Mouse (Mus musculus) limb, embryonic 14.5 days (tissue): ENCODE data around the gene Pxmp2. TPM values are rescaled to one million over a fixed set of nuclear protein-coding genes. Genes with fewer than 3 reads are reported as not detected.

Source experiments
- ATAC-seq: fragments of 200-750 bp; cut with Nextera tagmentation; 2 replicates; pipeline ENCODE4 v1.8.0; 2017; ENCODE audit warnings: low read depth, moderate number of reproducible peaks, moderate TSS enrichment; ENCODE audit not compliant: low FRiP score
- DNase-seq: peaks from one replicate; pipeline ENCODE4 v3.0.0-alpha.2; 2015; ENCODE audit warnings: low spot score
- H3K27ac ChIP-seq: fragments of 300-500 bp; sonication (generic); replicated peaks from 2 replicates; pipeline ENCODE4 v1.5.1; 2014; ENCODE audit warnings: low read depth, mild to moderate bottlenecking, low read length, moderate library complexity, mixed read lengths
- H3K27me3 ChIP-seq: fragments of 300-500 bp; sonication (generic); 2 replicates; pipeline ENCODE4 v1.6.1; 2014; ENCODE audit warnings: low read length, mixed read lengths; ENCODE audit not compliant: control insufficient read depth, insufficient read depth
- H3K36me3 ChIP-seq: fragments of 300-500 bp; sonication (generic); 2 replicates; pipeline ENCODE4 v1.6.1; 2014; ENCODE audit warnings: mild to moderate bottlenecking, low read length, moderate library complexity, mixed read lengths; ENCODE audit not compliant: control insufficient read depth, insufficient read depth
- H3K4me1 ChIP-seq: fragments of 300-500 bp; sonication (generic); 2 replicates; pipeline ENCODE4 v1.6.1; 2014; ENCODE audit warnings: antibody characterized with exemption, low read length, mixed read lengths; ENCODE audit not compliant: control insufficient read depth, insufficient read depth
- H3K4me2 ChIP-seq: fragments of 300-500 bp; sonication (generic); replicated peaks from 2 replicates; pipeline ENCODE4 v1.6.1; 2014; ENCODE audit warnings: low read depth, mild to moderate bottlenecking, low read length, moderate library complexity; ENCODE audit not compliant: severe bottlenecking
- H3K4me3 ChIP-seq: fragments of 300-500 bp; sonication (generic); replicated peaks from 2 replicates; pipeline ENCODE4 v1.5.1; 2014; ENCODE audit warnings: low read length
- H3K9ac ChIP-seq: fragments of 300-500 bp; sonication (generic); 2 replicates; pipeline ENCODE4 v1.6.1; 2014; ENCODE audit warnings: mild to moderate bottlenecking, low read depth, low read length, moderate library complexity; ENCODE audit not compliant: severe bottlenecking
- H3K9me3 ChIP-seq: fragments of 300-500 bp; sonication (generic); 2 replicates; pipeline ENCODE4 v1.6.1; 2016; ENCODE audit warnings: low read length; ENCODE audit not compliant: control insufficient read depth
- POLR2A ChIP-seq: fragments of 200-500 bp; IDR thresholded peaks from 2 replicates; pipeline ENCODE4 v1.8.0; 2012; ENCODE audit warnings: inconsistent platforms, mild to moderate bottlenecking, moderate library complexity, borderline replicate concordance; ENCODE audit not compliant: insufficient read depth, insufficient read length; ENCODE audit errors: extremely low read depth
- WGBS: fragments of 180-500 bp; shearing (Covaris S2); extraction: QIAGEN DNeasy Blood & Tissue Kit; methylation state at CpG from one replicate; pipeline ENCODE4 v1.1.7; 2014; 5-methylcytosine and 5-hydroxymethylcytosine counted together
- polyA plus RNA-seq, 2 experiments: library from polyadenylated mRNA; depleted of rRNA in 1 of 2; stranded (reverse) in 1 of 2; unstranded in 1 of 2; fragments of >200 nt; fragmentation: Nextera tagmentation in 1 of 2; extraction: Ambion mirVana in 1 of 2; gene quantifications; 2 replicates each; pipeline versions ENCODE4 v1.2.1 to v1.2.3; 2012 to 2014

Pxmp2 gene
- 3.2 and 3.8 TPM in 2 replicates for polyA plus RNA-seq (2012; rRNA removed)
- 4.7 and 6.4 TPM in 2 replicates for polyA plus RNA-seq (2014; fragmentation: Nextera tagmentation; extraction: Ambion mirVana)

- H3K27ac ChIP-seq = no peak within 1 kb of the TSS
- H3K4me1 ChIP-seq = peaks cover 5% of the 10 kb centered on the region; the same call in 1 of the 2 replicates
These were observed at the start of gene Pxmp2, which contains the start of gene Pole for GRCm38 (mm10) chr5:110285770-110286445. Gene Pxmp2, minus strand, starts transcription at chr5:110286186. Gene Pole, plus strand, starts transcription at chr5:110286306.

DNA sequence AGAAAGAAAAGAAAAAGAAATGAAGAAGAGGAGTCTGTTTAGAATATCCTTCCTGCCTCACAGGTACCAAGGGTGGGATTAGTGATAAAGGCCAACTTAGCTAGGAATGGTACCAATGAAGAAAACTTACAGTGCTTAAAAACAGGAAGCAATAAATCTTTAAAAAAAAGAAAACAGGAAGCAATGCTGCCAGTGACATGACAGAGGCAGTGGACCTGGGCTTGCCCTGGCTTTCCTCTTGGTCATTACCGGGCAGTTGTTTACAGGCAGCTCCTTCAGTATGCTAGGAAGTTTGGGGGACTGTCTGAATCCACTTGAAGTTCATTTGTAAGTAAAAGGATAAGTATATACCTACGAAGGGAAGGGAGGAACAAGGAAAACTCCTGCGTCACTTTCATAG lies 44.5 kb upstream of the Pxmp2 start:
- TF ChIP-seq POLR2A = no peak
- Histone ChIP-seq H3K9me3 (no peaks in the 10 kb centered on the region), H3K4me3 (no peak overlapping the region), H3K4me2 (no peak overlapping the region), H3K27ac (no peak overlapping the region), H3K27me3 (no peaks in the 10 kb centered on the region), H3K4me1 (no peaks in the 10 kb centered on the region), H3K9ac (no peak overlapping the region), H3K36me3 (peaks cover 65% of the 10 kb centered on the region)
- 63% methylated on average over 3 of the region's 3 CpGs for WGBS
- DNase-seq (no peak), ATAC-seq (no peak)

More at GRCm38 (mm10) chr5:110285770-110286445, at the start of gene Pxmp2, which contains the start of gene Pole:
- Histone ChIP-seq H3K4me3 (peak within 1 kb of the TSS; percentile 66), H3K4me2 (peak within 1 kb of the TSS; percentile 81), H3K36me3 (peaks cover 4% of the 10 kb centered on the region), H3K9me3 (no peaks in the 10 kb centered on the region), H3K9ac (peak within 1 kb of the TSS; percentile 81), H3K27me3 (peaks cover 17% of the 10 kb centered on the region)
- DNase-seq (peak; percentile 95), ATAC-seq (peak; percentile 98)
- WGBS = 0% methylated on average over 34 of the region's 64 CpGs
- 0 out of 2 replicates have a peak, but pooled peaks have one; percentile 52 for TF ChIP-seq POLR2A

DNA sequence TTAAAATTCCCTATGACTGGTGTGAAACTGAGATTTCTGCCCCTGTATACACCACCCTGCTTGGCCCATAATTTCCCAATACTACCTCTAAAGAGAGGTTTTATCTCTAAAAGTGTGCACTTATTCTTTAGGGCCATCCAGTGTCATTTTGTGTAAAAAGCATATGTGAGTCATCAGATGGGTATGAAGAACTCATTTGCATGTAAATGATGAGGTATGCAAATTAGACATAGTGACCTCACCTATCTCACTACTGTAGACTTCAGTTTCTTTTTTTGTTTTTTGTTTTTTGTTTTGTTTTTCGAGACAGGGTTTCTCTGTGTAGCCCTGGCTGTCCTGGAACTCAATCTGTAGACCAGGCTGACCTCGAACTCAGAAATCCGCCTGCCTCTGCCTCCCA lies 27.1 kb upstream of the Pxmp2 start:
- ATAC-seq = no peak
- Histone ChIP-seq H3K36me3 (peaks cover 66% of the 10 kb centered on the region), H3K4me3 (no peak overlapping the region)

GRCm38 (mm10) chr5:110308861-110309260 lies 22.9 kb upstream of the Pxmp2 start:
- no peak overlapping the region for H3K4me2 ChIP-seq
- no peak for TF ChIP-seq POLR2A
- no peaks in the 10 kb centered on the region for H3K4me1 ChIP-seq
- no peak overlapping the region for H3K27ac ChIP-seq
- ATAC-seq (no peak), DNase-seq (no peak)
- 95% methylated on average over 7 of the region's 7 CpGs for WGBS
- no peak overlapping the region for H3K9ac ChIP-seq
- H3K27me3 ChIP-seq = no peaks in the 10 kb centered on the region
- peaks cover 67% of the 10 kb centered on the region for H3K36me3 ChIP-seq
- no peaks in the 10 kb centered on the region for H3K9me3 ChIP-seq
- no peak overlapping the region for H3K4me3 ChIP-seq

More for the DNA sequence above, 27.1 kb upstream of the Pxmp2 start:
- TF ChIP-seq POLR2A = no peak
- DNase-seq = no peak
- WGBS = 99% methylated on average over 3 of the region's 3 CpGs
- Histone ChIP-seq H3K4me1 (no peaks in the 10 kb centered on the region), H3K27ac (no peak overlapping the region), H3K9me3 (no peaks in the 10 kb centered on the region), H3K4me2 (no peak overlapping the region), H3K27me3 (no peaks in the 10 kb centered on the region), H3K9ac (no peak overlapping the region)

GRCm38 (mm10) chr5:110300591-110300990 lies 14.6 kb upstream of the Pxmp2 start:
- H3K36me3 ChIP-seq = peaks cover 83% of the 10 kb centered on the region
- 88% methylated on average over 2 of the region's 2 CpGs for WGBS

More at GRCm38 (mm10) chr5:110300591-110300990, 14.6 kb upstream of the Pxmp2 start:
- TF ChIP-seq POLR2A = no peak
- Histone ChIP-seq H3K4me1 (no peaks in the 10 kb centered on the region), H3K4me3 (no peak overlapping the region), H3K27ac (no peak overlapping the region), H3K27me3 (no peaks in the 10 kb centered on the region), H3K4me2 (no peak overlapping the region), H3K9ac (no peak overlapping the region), H3K9me3 (no peaks in the 10 kb centered on the region)
- no peak for ATAC-seq
- no peak for DNase-seq
